Mouse (Mus musculus) CH12.LX (cell line): ENCODE measurements around the gene Dscaml1. TPM values are rescaled to one million over a fixed set of nuclear protein-coding genes. Genes with fewer than 3 reads are reported as not detected.

ENCODE experiments used
- DNase-seq: peaks from one replicate; pipeline ENCODE4 v3.0.0-alpha.2; 2013; ENCODE audit errors: extremely low read depth
- H3K27ac ChIP-seq: 2 replicates; pipeline ENCODE4 v1.5.1; 2012; ENCODE audit warnings: low read depth, mild to moderate bottlenecking, control low read depth, moderate library complexity; ENCODE audit not compliant: insufficient read depth
- H3K27me3 ChIP-seq: replicated peaks from 2 replicates; pipeline ENCODE3; 2012; ENCODE audit warnings: inconsistent platforms
- H3K36me3 ChIP-seq, 2 experiments: replicated peaks in 1 of 2; 2 replicates each; pipeline versions ENCODE3 to v1.6.1; 2012; ENCODE audit warnings: inconsistent platforms in 1 of 2, low read length in 1 of 2, mild to moderate bottlenecking in 1 of 2, mixed read lengths in 1 of 2, moderate library complexity in 1 of 2; ENCODE audit not compliant: control insufficient read depth in 1 of 2, insufficient read depth in 1 of 2
- H3K4me1 ChIP-seq, 2 experiments: 2 replicates each; pipeline ENCODE4 v1.6.1; 2012; ENCODE audit warnings: inconsistent platforms in 1 of 2, moderate library complexity in 1 of 2; ENCODE audit not compliant: insufficient read depth in 2 of 2, control insufficient read depth in 1 of 2
- H3K4me2 ChIP-seq: 2 replicates; pipeline ENCODE4 v1.6.1; 2012; ENCODE audit warnings: low read depth, mild to moderate bottlenecking, control low read depth; ENCODE audit not compliant: poor library complexity, insufficient read depth, severe bottlenecking
- H3K4me3 ChIP-seq, 3 experiments: fragments of 150-350 bp in 1 of 3; sonication (generic) in 1 of 3; replicated peaks in 1 of 3; 2 replicates each; pipeline versions ENCODE3 to v1.5.1; 2011 to 2012; ENCODE audit warnings: low read depth in 2 of 3, low read length in 2 of 3, mild to moderate bottlenecking in 2 of 3, moderate library complexity in 2 of 3, control low read depth in 1 of 3, improper control_type of control experiment in 1 of 3, inconsistent platforms in 1 of 3, mixed read lengths in 1 of 3; ENCODE audit not compliant: poor library complexity in 1 of 3
- H3K79me2 ChIP-seq: replicated peaks from 2 replicates; pipeline ENCODE4 v1.6.1; 2012; ENCODE audit warnings: mild to moderate bottlenecking, moderate library complexity; ENCODE audit not compliant: control insufficient read depth, poor library complexity, insufficient read depth, severe bottlenecking; ENCODE audit errors: extremely low read depth
- H3K9ac ChIP-seq: 2 replicates; pipeline ENCODE4 v1.6.1; 2012; ENCODE audit warnings: low read depth, mild to moderate bottlenecking, control low read depth, moderate library complexity; ENCODE audit not compliant: insufficient read depth
- H3K9me3 ChIP-seq: replicated peaks from 2 replicates; pipeline ENCODE3; 2012; ENCODE audit warnings: low read length, inconsistent platforms, mixed read lengths
- CHD1 ChIP-seq: IDR thresholded peaks from 2 replicates; pipeline ENCODE4 v1.6.1; 2012; ENCODE audit warnings: low read depth, low read length, improper control_type of control experiment, inconsistent platforms
- CHD2 ChIP-seq: IDR thresholded peaks from 2 replicates; pipeline ENCODE4 v1.6.1; 2011; ENCODE audit warnings: low read length, improper control_type of control experiment
- CTCF ChIP-seq, 2 experiments: IDR thresholded peaks in 1 of 2; conservative IDR thresholded peaks in 1 of 2; 2 replicates each; pipeline ENCODE4 v1.5.1; 2011 to 2012; ENCODE audit warnings: low read depth in 2 of 2, low read length in 2 of 2, improper control_type of control experiment in 1 of 2, inconsistent platforms in 1 of 2, mild to moderate bottlenecking in 1 of 2, moderate library complexity in 1 of 2
- E2F4 ChIP-seq: IDR thresholded peaks from 2 replicates; pipeline ENCODE4 v1.6.1; 2011; ENCODE audit warnings: low read depth, low read length, improper control_type of control experiment; ENCODE audit not compliant: insufficient replicate concordance
- ELF1 ChIP-seq: IDR thresholded peaks from 2 replicates; pipeline ENCODE4 v1.6.1; 2014; ENCODE audit warnings: low read depth, mild to moderate bottlenecking, inconsistent platforms, low read length, improper control_type of control experiment
- HCFC1 ChIP-seq: IDR thresholded peaks from 2 replicates; pipeline ENCODE4 v1.6.1; 2012; ENCODE audit warnings: low read depth, mild to moderate bottlenecking, inconsistent platforms, low read length, improper control_type of control experiment
- IRF4 ChIP-seq: IDR thresholded peaks from 2 replicates; pipeline ENCODE4 v1.6.1; 2014; ENCODE audit warnings: low read depth, mild to moderate bottlenecking, inconsistent platforms, low read length, improper control_type of control experiment
- MAFK ChIP-seq: IDR thresholded peaks from 2 replicates; pipeline ENCODE4 v1.6.1; 2011; ENCODE audit warnings: low read length, improper control_type of control experiment; ENCODE audit not compliant: insufficient replicate concordance
- MAX ChIP-seq: IDR thresholded peaks from 2 replicates; pipeline ENCODE4 v1.6.1; 2011; ENCODE audit warnings: low read length, improper control_type of control experiment
- MAZ ChIP-seq: IDR thresholded peaks from 2 replicates; pipeline ENCODE4 v1.6.1; 2012; ENCODE audit warnings: low read depth, mild to moderate bottlenecking, inconsistent platforms, low read length, improper control_type of control experiment, moderate library complexity
- MYC ChIP-seq: IDR thresholded peaks from 2 replicates; pipeline ENCODE4 v1.6.1; 2011; ENCODE audit warnings: low read depth, mild to moderate bottlenecking, improper control_type of control experiment, low read length
- NELFE ChIP-seq: IDR thresholded peaks from 2 replicates; pipeline ENCODE4 v1.6.1; 2011; ENCODE audit warnings: low read depth, low read length, improper control_type of control experiment
- POLR2A ChIP-seq: IDR thresholded peaks from 2 replicates; pipeline ENCODE4 v1.6.1; 2011; ENCODE audit warnings: low read depth, mild to moderate bottlenecking, improper control_type of control experiment, low read length
- POLR2AphosphoS2 ChIP-seq: IDR thresholded peaks from 2 replicates; pipeline ENCODE4 v1.6.1; 2011; ENCODE audit warnings: low read depth, low read length, improper control_type of control experiment
- RAD21 ChIP-seq: IDR thresholded peaks from 2 replicates; pipeline ENCODE4 v1.6.1; 2011; ENCODE audit warnings: low read depth, mild to moderate bottlenecking, low read length, improper control_type of control experiment, moderate library complexity
- SIN3A ChIP-seq: IDR thresholded peaks from 2 replicates; pipeline ENCODE4 v1.6.1; 2012; ENCODE audit warnings: low read length, improper control_type of control experiment, inconsistent platforms
- TBP ChIP-seq: conservative IDR thresholded peaks from 2 replicates; pipeline ENCODE4 v1.6.1; 2011; ENCODE audit warnings: low read depth, low read length, improper control_type of control experiment
- TCF12 ChIP-seq: IDR thresholded peaks from 2 replicates; pipeline ENCODE4 v1.6.1; 2014; ENCODE audit warnings: low read depth, mild to moderate bottlenecking, inconsistent platforms, low read length, improper control_type of control experiment
- UBTF ChIP-seq: IDR thresholded peaks from 2 replicates; pipeline ENCODE4 v1.6.1; 2012; ENCODE audit warnings: low read depth, mild to moderate bottlenecking, inconsistent platforms, low read length, improper control_type of control experiment, moderate library complexity
- USF1 ChIP-seq: IDR thresholded peaks from 2 replicates; pipeline ENCODE4 v1.6.1; 2014; ENCODE audit warnings: low read depth, mild to moderate bottlenecking, inconsistent platforms, low read length, improper control_type of control experiment
- ZC3H11A ChIP-seq: IDR thresholded peaks from 2 replicates; pipeline ENCODE4 v1.6.1; 2012; ENCODE audit warnings: low read depth, mild to moderate bottlenecking, inconsistent platforms, low read length, improper control_type of control experiment
- ZMIZ1 ChIP-seq: IDR thresholded peaks from 2 replicates; pipeline ENCODE4 v1.6.1; 2012; ENCODE audit warnings: low read depth, mild to moderate bottlenecking, inconsistent platforms, low read length, improper control_type of control experiment
- dilution Hi-C: fragments of 300-500 bp; cut with MboI; formaldehyde crosslinking; loops from 2 replicates; pipeline ENCODE4 v1.14.3; 2020; ENCODE audit warnings: low sequenced_read_pairs; ENCODE audit not compliant: extremely low pct_unique_long_range_greater_than_20kb, extremely low pct_ligation_motif_present
- in situ Hi-C: fragments of 300-500 bp; cut with MboI; formaldehyde crosslinking; loops from 3 replicates; pipeline ENCODE4 v1.14.3; 2019; ENCODE audit warnings: low sequenced_read_pairs, low pct_ligation_motif_present, low pct_unique_long_range_greater_than_20kb, mixed read lengths
- polyA plus RNA-seq: library from polyadenylated mRNA; unstranded; fragments of >175 nt; gene quantifications from 2 replicates; pipeline ENCODE4 v1.2.1, GENCODE M21; 2012; ENCODE audit warnings: low read depth; ENCODE audit not compliant: insufficient read length
- total RNA-seq, 2 experiments: library from RNA; depleted of rRNA; stranded (reverse); fragments of 300-350 nt in 1 of 2; fragments of >200 nt in 1 of 2; gene quantifications; 2 replicates each; pipeline ENCODE4 v1.2.3; 2012 to 2014

Gene Dscaml1
- total and polyA plus RNA-seq, 3 experiments = not detected

DNA sequence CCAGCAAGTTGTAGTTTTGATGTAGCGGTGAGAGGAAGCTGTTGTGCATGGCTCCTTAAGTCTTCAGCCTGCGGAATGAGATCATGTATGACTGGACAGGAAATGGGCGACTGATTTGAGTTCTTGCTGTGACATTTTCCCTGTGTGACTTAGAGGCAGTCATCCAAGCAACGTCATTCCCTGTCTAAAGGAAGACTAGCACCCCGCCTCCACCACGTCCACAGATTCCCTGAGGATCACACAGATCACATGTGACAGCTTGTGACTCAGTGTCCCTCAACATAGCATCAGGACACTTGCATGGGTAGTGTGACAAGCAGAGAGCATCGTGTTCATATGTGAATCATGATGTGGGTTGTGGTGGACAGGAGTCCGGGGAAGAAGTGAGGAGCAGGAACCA, 147.6 kb downstream of the Dscaml1 start:
- no peaks in the 10 kb centered on the region for H3K36me3 ChIP-seq
- peaks cover 53% of the 10 kb centered on the region for H3K27me3 ChIP-seq
- in situ Hi-C loops = no loop called here
- no peak overlapping the region for H3K9ac ChIP-seq
- no peak for TF ChIP-seq USF1
- no peak for TF ChIP-seq RAD21
- TF ChIP-seq ZMIZ1 = no peak
- TF ChIP-seq TCF12 = no peak
- no peak for TF ChIP-seq MAFK
- TF ChIP-seq E2F4 = no peak
- no peak for TF ChIP-seq MYC
- no peak for TF ChIP-seq ZC3H11A
- no peak overlapping the region for H3K4me3 ChIP-seq
- H3K9me3 ChIP-seq = no peaks in the 10 kb centered on the region
- H3K27ac ChIP-seq = no peak overlapping the region
- no peak for DNase-seq
- no peak overlapping the region for H3K4me2 ChIP-seq
- dilution Hi-C loops = no loop called here
- H3K4me1 ChIP-seq = no peaks in the 10 kb centered on the region
- H3K79me2 ChIP-seq = no peaks in the 10 kb centered on the region

DNA sequence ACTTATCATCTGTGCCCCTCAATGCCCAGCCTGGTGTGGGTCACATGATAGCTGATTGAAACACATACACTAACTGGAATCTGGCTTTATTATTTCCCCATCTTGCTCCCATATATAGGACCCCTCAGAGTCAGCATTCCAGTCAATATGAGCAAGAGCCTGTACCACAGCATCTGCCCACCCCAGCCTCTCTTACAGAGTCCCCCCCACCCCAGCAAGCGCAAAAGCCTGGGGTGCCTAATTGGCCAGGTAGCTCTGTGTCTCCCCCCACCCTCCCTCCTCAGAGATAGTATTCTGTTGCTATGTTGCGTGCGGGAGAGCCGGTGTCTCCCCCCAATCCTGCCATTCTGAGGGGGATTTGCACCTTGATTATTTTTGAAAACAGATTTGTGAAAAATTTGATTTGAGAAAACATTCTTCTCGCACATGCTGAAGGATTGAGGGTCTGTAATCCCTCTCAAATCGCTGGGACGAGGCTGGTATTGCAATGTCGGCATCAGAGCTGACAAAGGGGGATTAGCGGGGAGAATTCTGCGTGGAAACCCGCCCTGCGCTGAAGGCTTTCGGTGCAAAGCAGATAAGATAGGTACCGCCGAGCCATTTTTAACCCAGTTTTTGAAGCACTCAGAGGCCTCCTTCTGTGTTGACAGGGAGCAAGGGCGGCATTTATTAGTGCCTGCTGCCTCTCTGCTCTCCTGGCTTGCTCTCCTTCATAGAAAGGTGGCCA, 153.8 kb downstream of the Dscaml1 start:
- TF ChIP-seq SIN3A = no peak
- TF ChIP-seq POLR2A = no peak
- TF ChIP-seq HCFC1 = no peak
- TF ChIP-seq ZMIZ1 = no peak
- TF ChIP-seq E2F4 = no peak
- no peak for TF ChIP-seq POLR2AphosphoS2
- TF ChIP-seq CHD1 = no peak
- TF ChIP-seq MAX = no peak
- no peak for TF ChIP-seq USF1
- TF ChIP-seq ZC3H11A = no peak
- TF ChIP-seq ELF1 = no peak
- no peak for TF ChIP-seq IRF4
- no peak for TF ChIP-seq NELFE
- TF ChIP-seq MYC = no peak
- TF ChIP-seq UBTF = no peak
- no peak for TF ChIP-seq CTCF (conservative IDR thresholded peaks at IDR 0.05 in 1 of 2, IDR thresholded peaks at IDR 0.05 in 1 of 2; ENCODE audit: low read depth in 2 of 2, low read length in 2 of 2)
- no peak for TF ChIP-seq CHD2
- TF ChIP-seq TBP = no peak
- TF ChIP-seq MAZ = no peak
- Histone ChIP-seq H3K27me3 (peaks cover 69% of the 10 kb centered on the region), H3K79me2 (no peaks in the 10 kb centered on the region), H3K4me1 (no peaks in the 10 kb centered on the region), H3K9me3 (no peaks in the 10 kb centered on the region), H3K36me3 (no peaks in the 10 kb centered on the region), H3K4me2 (no peak overlapping the region), H3K4me3 (no peak overlapping the region), H3K27ac (no peak overlapping the region), H3K9ac (no peak overlapping the region)
- in situ Hi-C loops = no loop called here
- DNase-seq = no peak
- dilution Hi-C loops = no loop called here
